Mouse (Mus musculus) cerebellum, adult 2 months (tissue): ENCODE data around the gene Gmppa. TPM values are rescaled to one million over a fixed set of nuclear protein-coding genes. Genes with fewer than 3 reads are reported as not detected.

Source experiments
- DNase-seq, 2 experiments: peaks; one replicate each; pipeline ENCODE4 v3.0.0; 2021
- H3K27ac ChIP-seq: fragments of 200-500 bp; 2 replicates; pipeline ENCODE4 v1.5.1; 2012; ENCODE audit warnings: low read length, control low read depth, inconsistent platforms; ENCODE audit not compliant: insufficient read depth
- H3K27me3 ChIP-seq: fragments of 200-500 bp; 2 replicates; pipeline ENCODE4 v1.6.1; 2012; ENCODE audit warnings: inconsistent platforms, mild to moderate bottlenecking, low read length, moderate library complexity; ENCODE audit not compliant: control insufficient read depth, insufficient read depth
- H3K4me1 ChIP-seq: fragments of 200-500 bp; 2 replicates; pipeline ENCODE4 v1.6.1; 2011; ENCODE audit warnings: low read length; ENCODE audit not compliant: control insufficient read depth, insufficient read depth
- H3K4me3 ChIP-seq: fragments of 200-500 bp; replicated peaks from 2 replicates; pipeline ENCODE3; 2011; ENCODE audit warnings: mild to moderate bottlenecking, low read depth, low read length, control low read depth; ENCODE audit not compliant: insufficient read depth
- CTCF ChIP-seq: fragments of 200-500 bp; IDR thresholded peaks from 2 replicates; pipeline ENCODE4 v1.5.1; 2011; ENCODE audit warnings: low read depth, mild to moderate bottlenecking, control low read depth, low read length, moderate library complexity, borderline replicate concordance; ENCODE audit not compliant: insufficient read depth
- POLR2A ChIP-seq: fragments of 200-500 bp; IDR thresholded peaks from 2 replicates; pipeline ENCODE4 v1.6.1; 2011; ENCODE audit warnings: low read length, control low read depth, borderline replicate concordance; ENCODE audit not compliant: insufficient read depth
- WGBS: fragments of 180-500 bp; shearing (Covaris S2); methylation state at CpG from one replicate; pipeline ENCODE4 v1.1.7; 2018; 5-methylcytosine and 5-hydroxymethylcytosine counted together
- polyA plus RNA-seq: library from polyadenylated mRNA; depleted of rRNA; stranded (reverse); fragments of >200 nt; gene quantifications from 2 replicates; pipeline ENCODE4 v1.2.3, GENCODE M21; 2012

Gmppa gene
- polyA plus RNA-seq, 1 experiment = 155 TPM

DNA sequence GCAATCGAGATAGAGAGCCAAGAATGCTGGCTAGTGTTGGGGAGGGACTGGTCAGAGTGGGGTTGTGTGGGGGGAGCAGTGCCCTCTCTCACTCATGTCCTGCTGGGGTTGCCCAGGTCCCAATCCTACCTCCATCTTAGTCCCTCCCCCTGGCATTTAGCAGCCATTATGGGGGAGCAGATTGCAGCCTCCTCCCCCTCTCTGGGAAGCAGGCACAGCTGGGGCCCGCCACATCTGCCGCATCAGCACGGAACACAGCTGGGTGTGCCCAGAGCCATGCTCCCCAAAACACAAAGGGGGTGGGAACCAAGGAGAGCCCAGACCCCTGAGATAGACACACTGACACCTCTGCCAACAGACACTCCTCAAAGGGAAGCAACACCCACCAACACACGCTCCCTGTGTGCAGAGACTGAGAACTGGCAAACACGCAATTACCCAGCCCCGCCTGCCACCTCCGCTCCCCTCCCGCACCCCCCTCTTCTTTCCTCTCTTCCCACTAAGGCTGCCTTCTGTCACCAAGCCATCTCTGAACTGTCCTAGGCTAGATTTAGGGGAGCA lies 9.5 kb downstream of the Gmppa start:
- H3K4me3 ChIP-seq = no peak overlapping the region
- peak overlapping the region; percentile 95 for H3K27ac ChIP-seq
- H3K4me1 ChIP-seq = peaks cover 62% of the 10 kb centered on the region
- WGBS = 5% methylated on average over 9 of the region's 9 CpGs
- TF ChIP-seq POLR2A = no peak
- no peak for TF ChIP-seq CTCF
- H3K27me3 ChIP-seq = no peaks in the 10 kb centered on the region
- peak; percentile 55 to 60 for DNase-seq

DNA sequence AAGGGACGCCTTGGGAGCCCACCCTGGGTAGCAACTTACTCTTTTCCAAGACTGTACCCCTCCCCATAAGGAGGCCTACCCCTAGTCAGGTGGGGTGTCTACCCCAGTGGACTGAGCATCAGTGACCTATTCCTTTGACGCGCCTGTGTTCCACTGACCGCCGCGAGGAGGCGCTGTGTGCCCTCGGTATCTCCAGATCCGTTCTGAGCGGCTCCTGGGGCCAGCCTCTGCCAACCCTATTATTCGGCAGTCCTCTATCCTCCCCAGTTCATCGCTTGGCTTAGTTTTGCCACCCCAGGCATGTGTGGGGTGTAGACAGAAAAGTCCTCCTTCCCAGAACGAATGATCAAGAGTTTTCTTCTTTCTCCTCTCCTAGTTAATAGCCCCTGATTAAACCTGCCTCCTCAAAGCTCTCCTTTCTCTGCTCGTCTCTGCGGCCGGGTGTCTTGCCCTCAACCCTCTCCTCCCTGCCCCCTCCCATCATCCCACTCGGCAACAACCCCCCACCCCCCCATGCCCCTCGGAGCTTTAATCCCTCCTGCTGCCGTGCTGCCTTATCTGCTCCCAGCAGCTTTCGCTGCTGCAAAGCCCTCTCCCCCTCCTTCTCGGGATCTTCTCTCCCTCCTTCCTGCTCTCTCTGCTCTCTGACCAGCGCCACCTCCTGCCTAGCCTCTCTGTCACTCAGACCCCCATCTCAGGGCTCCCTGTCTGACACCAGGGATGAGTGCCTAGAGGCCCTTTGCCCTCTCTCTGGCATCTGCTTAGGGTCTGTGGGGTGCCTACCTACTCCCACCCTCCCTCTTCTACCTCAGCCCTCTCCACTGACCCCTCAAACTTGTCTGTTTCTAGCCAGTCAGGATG lies 10.3 kb downstream of the Gmppa start:
- no peaks in the 10 kb centered on the region; the same call in 1 of the 2 replicates for H3K27me3 ChIP-seq
- peak overlapping the region; percentile 95 for H3K27ac ChIP-seq
- DNase-seq = peak; percentile 83 to 90
- H3K4me1 ChIP-seq = peaks cover 54% of the 10 kb centered on the region
- WGBS = 6% methylated on average over 22 of the region's 22 CpGs
- TF ChIP-seq CTCF = peak; percentile 95
- peak; percentile 27; the same call in 1 of the 2 replicates for TF ChIP-seq POLR2A
- no peak overlapping the region for H3K4me3 ChIP-seq

DNA sequence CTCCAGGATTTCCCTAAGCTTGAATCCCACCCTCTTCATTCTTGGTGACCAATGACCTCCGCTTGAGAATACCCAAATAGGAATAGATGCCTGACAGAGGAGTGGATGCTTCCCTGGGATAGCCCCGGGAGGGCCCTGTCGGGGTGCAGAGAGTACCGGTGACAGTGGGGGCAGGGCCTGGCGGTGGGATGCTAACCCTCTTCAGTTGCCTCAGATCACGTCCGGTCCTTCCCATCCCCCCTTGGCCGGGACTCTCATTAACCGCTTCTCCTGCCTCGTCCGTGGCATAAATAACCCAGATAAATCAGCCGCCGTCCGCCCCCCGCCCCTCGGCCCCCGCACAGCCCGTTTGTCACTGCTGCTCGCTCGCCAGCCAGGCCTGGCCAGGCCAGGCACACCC lies 10.9 kb downstream of the Gmppa start:
- Histone ChIP-seq H3K27ac (no peak overlapping the region), H3K4me3 (no peak overlapping the region), H3K27me3 (no peaks in the 10 kb centered on the region; the same call in 1 of the 2 replicates), H3K4me1 (peaks cover 47% of the 10 kb centered on the region)
- TF ChIP-seq POLR2A (no peak), CTCF (no peak)
- WGBS = 45% methylated on average over 20 of the region's 20 CpGs
- no peak for DNase-seq

DNA sequence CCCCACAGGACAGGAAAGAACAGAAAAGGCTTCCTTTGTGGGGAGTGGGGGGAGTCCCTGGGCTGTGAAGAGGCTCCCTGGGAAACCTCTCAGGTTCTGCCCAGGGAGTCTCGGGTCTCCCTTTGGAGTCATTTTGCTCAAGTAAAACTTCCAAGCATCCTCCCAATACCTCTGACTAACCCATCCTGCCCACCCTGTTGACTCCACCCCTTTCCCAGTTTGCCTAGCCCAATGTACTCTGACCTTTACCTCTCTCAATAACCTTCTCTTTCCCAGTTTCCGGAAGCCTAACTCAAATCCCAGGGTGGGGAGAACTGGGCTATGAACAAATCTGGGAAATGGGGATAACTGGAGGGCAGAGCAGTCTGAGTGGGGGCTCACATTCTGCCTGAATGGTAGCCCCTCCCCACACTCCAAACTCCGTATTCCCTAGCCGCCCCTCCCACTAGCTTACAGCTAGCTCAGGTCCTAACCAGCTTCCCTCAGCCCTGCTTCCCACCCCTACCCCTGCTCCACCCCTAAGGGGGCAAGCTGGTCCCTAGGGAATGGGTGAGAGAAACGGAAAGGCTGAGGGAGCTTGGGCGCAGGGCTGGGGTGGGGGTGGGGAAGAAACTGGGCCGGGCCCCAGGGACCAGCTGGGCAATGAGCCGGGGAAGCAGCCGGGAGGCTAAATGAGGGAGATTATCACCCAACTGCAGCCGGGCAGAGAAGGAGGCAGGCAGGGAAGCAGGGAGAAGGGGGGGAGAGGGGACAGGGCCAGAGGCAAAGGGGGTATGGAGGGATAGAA lies 11.7 kb downstream of the Gmppa start:
- no peaks in the 10 kb centered on the region; the same call in 1 of the 2 replicates for H3K27me3 ChIP-seq
- H3K4me1 ChIP-seq = peaks cover 39% of the 10 kb centered on the region
- no peak for DNase-seq
- H3K27ac ChIP-seq = no peak overlapping the region
- TF ChIP-seq POLR2A = no peak
- no peak for TF ChIP-seq CTCF
- no peak overlapping the region for H3K4me3 ChIP-seq
- 24% methylated on average over 10 of the region's 10 CpGs for WGBS

DNA sequence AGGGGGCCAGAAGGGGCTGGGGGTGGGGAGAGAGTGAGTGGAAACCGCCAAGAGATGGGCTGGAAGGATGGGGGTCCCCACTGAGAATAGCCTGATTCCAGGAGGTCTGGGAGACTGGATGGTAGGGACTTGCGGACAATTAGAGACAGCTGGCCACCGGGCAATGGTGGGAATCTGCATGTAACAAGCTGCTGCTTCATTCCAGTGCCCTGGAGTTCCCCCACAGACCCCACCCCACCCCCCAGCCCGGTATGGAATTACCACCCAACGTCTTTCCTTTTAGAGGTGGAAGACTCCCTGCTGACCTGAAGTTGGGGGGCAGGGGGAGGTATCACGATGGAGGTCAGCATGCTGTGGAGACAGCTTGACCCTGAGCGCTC lies 12.3 kb downstream of the Gmppa start:
- Histone ChIP-seq H3K27ac (no peak overlapping the region), H3K4me3 (no peak overlapping the region), H3K4me1 (peaks cover 37% of the 10 kb centered on the region), H3K27me3 (no peaks in the 10 kb centered on the region; the same call in 1 of the 2 replicates)
- WGBS = 25% methylated on average over 7 of the region's 7 CpGs
- no peak for TF ChIP-seq CTCF
- no peak for TF ChIP-seq POLR2A
- DNase-seq = no peak

DNA sequence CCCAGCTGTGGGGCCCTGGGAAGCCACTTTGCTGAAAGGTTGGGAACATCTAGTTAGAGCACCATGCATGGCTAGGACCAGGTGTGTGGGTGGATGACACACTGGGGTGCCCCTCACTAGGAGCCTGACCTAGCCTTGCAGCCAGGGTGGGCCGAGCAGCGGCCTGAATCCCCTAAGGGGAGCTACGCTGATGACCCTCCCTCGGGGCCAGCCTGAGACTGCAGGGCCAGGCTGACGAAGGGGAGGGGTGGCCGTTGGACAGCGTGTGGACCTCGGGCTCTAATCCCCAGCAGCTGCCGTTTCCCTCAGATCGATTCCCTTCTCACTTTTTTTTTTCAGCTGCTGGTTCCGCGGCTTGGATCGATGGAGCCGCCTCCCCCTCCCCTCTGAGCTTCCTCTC lies 13.2 kb downstream of the Gmppa start:
- no peak for TF ChIP-seq CTCF
- no peak for TF ChIP-seq POLR2A
- Histone ChIP-seq H3K27me3 (no peaks in the 10 kb centered on the region; the same call in 1 of the 2 replicates), H3K27ac (no peak overlapping the region), H3K4me3 (no peak overlapping the region), H3K4me1 (peaks cover 28% of the 10 kb centered on the region)
- 18% methylated on average over 14 of the region's 14 CpGs for WGBS
- no peak for DNase-seq

DNA sequence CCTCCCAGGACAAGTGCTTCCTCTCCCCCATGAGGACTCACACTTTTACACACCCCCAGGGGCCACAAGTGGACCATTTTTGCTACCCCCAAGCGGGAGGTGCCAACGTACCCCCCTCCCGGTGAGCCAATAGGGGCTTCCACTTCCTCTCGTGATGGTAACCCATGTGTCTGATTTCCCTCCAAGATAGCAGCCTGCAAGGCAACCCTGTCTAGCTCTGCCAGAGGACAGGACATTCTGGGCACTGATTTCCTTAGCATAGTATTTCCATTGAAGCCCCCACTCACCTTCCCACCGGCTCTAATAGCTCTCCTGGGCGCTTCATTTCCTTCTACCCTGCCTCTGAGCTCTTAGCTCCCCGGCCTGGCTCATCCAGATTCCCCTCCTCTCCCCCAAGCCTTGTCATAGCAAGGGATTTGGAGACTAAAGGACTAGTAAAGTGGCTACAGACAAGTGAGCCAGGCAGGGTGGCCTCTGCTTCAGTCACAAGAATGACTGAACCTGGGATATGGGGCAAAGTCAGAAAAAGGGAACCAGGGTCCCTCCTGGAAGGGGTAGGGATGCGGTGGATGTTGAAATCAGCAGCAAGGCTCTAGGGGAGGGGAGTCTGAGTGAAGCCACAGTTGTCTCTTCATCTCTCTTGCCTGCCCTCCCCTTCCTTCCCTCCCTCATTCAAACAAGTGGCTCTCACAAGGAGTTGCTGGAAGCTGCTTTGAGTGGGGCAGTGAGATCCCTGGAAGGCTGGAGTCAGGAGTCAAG lies 13.8 kb downstream of the Gmppa start:
- Histone ChIP-seq H3K27me3 (no peaks in the 10 kb centered on the region; the same call in 1 of the 2 replicates), H3K4me3 (no peak overlapping the region), H3K27ac (no peak overlapping the region), H3K4me1 (peaks cover 22% of the 10 kb centered on the region)
- 54% methylated on average over 8 of the region's 8 CpGs for WGBS
- DNase-seq = no peak
- no peak for TF ChIP-seq CTCF
- TF ChIP-seq POLR2A = no peak
